Mouse (Mus musculus) intestine, embryonic 14.5 days (tissue): ENCODE results near the gene Etv3. TPM values are rescaled to one million over a fixed set of nuclear protein-coding genes. Genes with fewer than 3 reads are reported as not detected.

Experiments
- ATAC-seq: fragments of 200-750 bp; cut with Nextera tagmentation; replicated peaks from 2 replicates; pipeline ENCODE4 v1.8.0; 2017; ENCODE audit warnings: low read depth, moderate number of reproducible peaks, moderate TSS enrichment, moderate library complexity; ENCODE audit not compliant: low FRiP score, low TSS enrichment
- DNase-seq: peaks from one replicate; pipeline ENCODE4 v3.0.0-alpha.2; 2018; ENCODE audit warnings: low spot score
- H3K27ac ChIP-seq: fragments of 300-500 bp; sonication (generic); 2 replicates; pipeline ENCODE4 v1.5.1; 2014; ENCODE audit warnings: low read depth, mild to moderate bottlenecking, control low read depth
- H3K27me3 ChIP-seq: fragments of 300-500 bp; sonication (generic); replicated peaks from 2 replicates; pipeline ENCODE4 v1.6.1; 2014; ENCODE audit warnings: low read length, control low read depth; ENCODE audit not compliant: control insufficient read depth, insufficient read depth
- H3K36me3 ChIP-seq: fragments of 300-500 bp; sonication (generic); 2 replicates; pipeline ENCODE4 v1.6.1; 2014; ENCODE audit warnings: low read length, control low read depth; ENCODE audit not compliant: control insufficient read depth, insufficient read depth
- H3K4me1 ChIP-seq: fragments of 300-500 bp; sonication (generic); replicated peaks from 2 replicates; pipeline ENCODE4 v1.6.1; 2014; ENCODE audit warnings: low read length, control low read depth, mixed read lengths; ENCODE audit not compliant: control insufficient read depth, insufficient read depth
- H3K4me2 ChIP-seq: fragments of 300-500 bp; sonication (generic); 2 replicates; pipeline ENCODE4 v1.6.1; 2014; ENCODE audit warnings: low read length
- H3K4me3 ChIP-seq: fragments of 300-500 bp; sonication (generic); 2 replicates; pipeline ENCODE4 v1.5.1; 2014; ENCODE audit warnings: low read depth, low read length, control low read depth, mixed read lengths
- H3K9ac ChIP-seq: fragments of 300-500 bp; sonication (generic); 2 replicates; pipeline ENCODE4 v1.6.1; 2014; ENCODE audit warnings: mild to moderate bottlenecking, low read length
- H3K9me3 ChIP-seq: fragments of 300-500 bp; sonication (generic); 2 replicates; pipeline ENCODE4 v1.6.1; 2016; ENCODE audit warnings: low read length, control low read depth; ENCODE audit not compliant: control insufficient read depth
- WGBS: fragments of 180-500 bp; shearing (Covaris S2); extraction: QIAGEN DNeasy Blood & Tissue Kit; methylation state at CpG from one replicate; pipeline ENCODE4 v1.1.7; 2014; 5-methylcytosine and 5-hydroxymethylcytosine counted together
- polyA plus RNA-seq: library from polyadenylated mRNA; unstranded; fragments of >200 nt; fragmentation: Nextera tagmentation; extraction: Ambion mirVana; gene quantifications from 2 replicates; pipeline ENCODE4 v1.2.1, GENCODE M21; 2014

The Etv3 gene
- polyA plus RNA-seq, 1 experiment from 2014 or later = 10.5 TPM

DNA sequence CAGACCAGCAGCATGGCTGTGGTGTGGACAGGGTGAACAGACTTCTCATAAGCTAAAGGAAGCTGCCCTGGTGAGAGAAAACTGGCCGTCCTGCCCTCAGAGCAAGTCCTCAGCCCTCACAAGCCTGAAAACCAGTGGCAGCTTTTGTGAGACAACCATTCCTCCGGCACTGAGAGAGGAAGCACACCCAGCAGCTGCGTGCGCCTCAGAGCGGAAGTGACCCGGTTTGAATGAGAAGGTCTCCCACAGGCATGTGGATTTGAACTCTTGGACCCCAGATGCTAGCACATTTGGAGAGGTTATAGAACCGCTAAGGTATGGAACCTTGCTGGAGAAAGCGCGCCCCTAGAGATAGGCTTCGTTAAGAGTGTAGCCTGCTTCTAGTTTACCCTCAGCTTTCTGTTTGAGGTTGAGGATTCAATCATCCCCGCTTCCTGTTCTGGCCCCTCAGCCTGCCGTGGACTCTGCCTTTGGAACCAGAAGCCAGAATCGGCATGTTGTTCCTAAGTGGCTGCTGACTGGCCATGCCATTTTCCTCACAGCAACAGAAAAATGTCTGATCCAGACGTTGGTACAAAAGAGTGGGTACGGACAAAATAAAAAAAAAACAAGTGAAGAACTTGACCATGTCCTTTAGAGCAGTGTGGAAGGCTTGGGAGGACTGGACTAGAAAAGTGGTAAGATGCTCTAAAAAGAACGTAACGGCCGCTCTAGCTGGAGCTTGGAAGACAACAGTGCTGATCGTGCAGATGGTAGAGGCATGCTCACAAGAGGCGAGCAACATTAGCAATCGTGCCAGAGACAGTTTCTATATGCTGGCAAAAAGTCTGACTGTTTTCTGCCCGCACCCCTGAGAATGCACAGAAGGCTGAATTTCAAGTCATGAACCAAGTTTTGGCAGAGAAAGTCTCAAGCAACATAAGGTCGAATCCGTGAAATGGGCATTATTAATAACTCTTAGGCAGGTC is 24.8 kb upstream of the Etv3 start:
- Histone ChIP-seq H3K9ac (no peak overlapping the region), H3K27ac (no peak overlapping the region), H3K27me3 (no peaks in the 10 kb centered on the region), H3K9me3 (no peaks in the 10 kb centered on the region), H3K36me3 (no peaks in the 10 kb centered on the region), H3K4me1 (no peaks in the 10 kb centered on the region), H3K4me2 (no peak overlapping the region), H3K4me3 (no peak overlapping the region)
- ATAC-seq (no peak), DNase-seq (peak; percentile 42)
- 78% methylated on average over 24 of the region's 24 CpGs for WGBS

DNA sequence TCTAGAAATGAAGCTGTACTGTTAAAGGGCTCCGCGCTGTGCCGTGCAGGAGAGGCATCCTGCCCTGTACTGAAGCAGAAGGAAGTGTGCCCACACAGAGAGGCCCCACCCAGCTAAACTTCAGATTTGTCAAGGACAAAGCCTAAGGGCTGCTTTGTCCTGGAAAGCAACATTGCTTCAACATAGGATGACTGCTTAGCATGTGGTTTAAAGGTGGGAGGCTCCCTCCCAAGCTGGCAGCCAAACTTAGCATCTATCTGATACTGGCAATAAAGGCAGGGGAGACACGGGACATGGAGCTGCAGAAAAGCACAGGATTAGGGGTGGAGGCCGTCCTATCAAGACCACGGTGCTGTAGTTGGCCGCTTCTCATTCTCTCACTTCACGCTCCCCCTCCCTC is 24.1 kb upstream of the Etv3 start:
- Histone ChIP-seq H3K9ac (no peak overlapping the region), H3K9me3 (no peaks in the 10 kb centered on the region), H3K4me2 (no peak overlapping the region), H3K27ac (no peak overlapping the region), H3K4me1 (no peaks in the 10 kb centered on the region), H3K4me3 (no peak overlapping the region), H3K27me3 (no peaks in the 10 kb centered on the region), H3K36me3 (no peaks in the 10 kb centered on the region)
- no peak for ATAC-seq
- peak; percentile 42 for DNase-seq
- 55% methylated on average over 8 of the region's 8 CpGs for WGBS

DNA sequence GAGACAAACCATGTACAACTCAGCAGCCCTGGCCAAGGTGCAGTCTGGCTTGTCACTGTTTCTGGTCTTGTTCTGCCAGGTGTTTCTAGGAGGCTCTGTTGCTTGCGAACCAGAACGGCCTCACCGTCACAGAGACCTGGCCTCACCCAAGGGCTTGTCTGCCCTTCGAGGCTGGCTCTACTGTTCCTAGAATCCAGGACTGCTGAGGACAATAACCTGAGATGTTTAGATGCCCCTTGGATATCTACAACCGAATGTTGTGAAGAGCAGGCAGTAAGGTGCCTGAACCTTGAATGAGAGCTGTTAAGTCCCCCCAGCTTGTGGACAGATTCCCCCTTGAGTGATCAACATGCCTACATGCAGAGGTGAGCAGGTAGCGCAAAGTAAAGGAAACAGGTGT is 22.4 kb upstream of the Etv3 start:
- Histone ChIP-seq H3K4me3 (no peak overlapping the region), H3K27ac (no peak overlapping the region), H3K36me3 (no peaks in the 10 kb centered on the region), H3K9ac (no peak overlapping the region), H3K4me1 (no peaks in the 10 kb centered on the region), H3K9me3 (no peaks in the 10 kb centered on the region), H3K27me3 (no peaks in the 10 kb centered on the region), H3K4me2 (no peak overlapping the region)
- peak; percentile 28 for DNase-seq
- 88% methylated on average over 6 of the region's 6 CpGs for WGBS
- ATAC-seq = no peak

DNA sequence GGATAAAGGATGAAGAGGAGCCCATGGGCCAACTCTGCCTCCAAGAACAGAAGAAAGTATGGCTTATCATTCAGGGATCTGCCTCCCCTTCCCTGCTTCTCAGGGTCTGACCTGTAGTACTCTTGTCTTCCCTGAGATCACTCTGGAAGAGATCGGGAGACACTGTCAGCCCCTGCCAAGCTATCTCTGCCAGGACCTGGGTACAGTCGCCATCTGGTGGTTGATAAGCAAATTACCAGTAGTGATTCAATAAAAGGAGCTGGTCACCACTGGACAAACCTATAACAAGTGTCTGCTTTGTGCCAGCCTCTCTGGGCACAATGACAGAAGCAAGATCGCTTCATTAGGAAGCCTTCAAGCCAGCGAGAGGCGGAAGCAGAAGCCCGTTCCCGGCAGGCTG is 20.9 kb upstream of the Etv3 start:
- Histone ChIP-seq H3K4me2 (no peak overlapping the region), H3K9me3 (no peaks in the 10 kb centered on the region), H3K27ac (no peak overlapping the region), H3K36me3 (no peaks in the 10 kb centered on the region), H3K9ac (no peak overlapping the region), H3K4me1 (peaks cover 5% of the 10 kb centered on the region), H3K27me3 (no peaks in the 10 kb centered on the region), H3K4me3 (no peak overlapping the region)
- DNase-seq (peak; percentile 70), ATAC-seq (0 out of 2 replicates have a peak, but pooled peaks have one; percentile 41)
- 24% methylated on average over 7 of the region's 7 CpGs for WGBS

DNA sequence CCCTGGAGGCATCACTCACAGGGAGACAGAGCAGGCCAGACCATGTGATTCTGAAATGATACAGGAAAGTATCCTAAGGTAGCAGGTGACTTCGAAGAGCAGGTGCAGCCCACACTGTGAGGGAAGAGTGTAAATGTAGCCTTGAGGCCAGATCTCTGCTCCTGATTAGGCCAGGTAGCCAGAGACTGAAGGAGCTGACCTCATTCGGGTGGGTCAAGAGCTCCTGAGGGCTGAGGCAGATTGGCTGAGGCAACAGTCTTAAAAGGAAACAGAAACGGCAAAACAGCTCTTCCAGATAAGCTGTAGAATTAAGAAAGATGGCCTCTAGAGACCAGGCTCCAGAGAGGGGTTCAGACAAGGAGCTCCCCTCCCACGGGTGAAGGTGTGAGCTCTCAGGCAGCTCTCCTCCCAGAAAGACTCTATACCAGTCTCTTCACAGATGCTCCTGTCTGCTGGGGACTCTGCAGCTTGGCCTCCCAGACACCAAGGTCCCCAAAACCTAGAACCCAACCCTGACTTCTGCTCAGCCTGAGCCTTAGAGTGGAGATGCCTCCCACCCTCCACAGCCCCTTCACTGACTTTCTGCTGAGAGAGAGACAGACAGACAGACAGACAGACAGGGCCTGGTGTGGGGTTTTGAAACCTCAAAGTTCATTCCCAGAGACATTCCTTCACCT is 20.3 kb upstream of the Etv3 start:
- Histone ChIP-seq H3K27me3 (no peaks in the 10 kb centered on the region), H3K4me3 (no peak overlapping the region), H3K36me3 (no peaks in the 10 kb centered on the region), H3K9me3 (no peaks in the 10 kb centered on the region), H3K4me2 (no peak overlapping the region), H3K9ac (no peak overlapping the region), H3K27ac (no peak overlapping the region), H3K4me1 (peaks cover 11% of the 10 kb centered on the region)
- DNase-seq (peak; percentile 48), ATAC-seq (no peak)
- WGBS = 54% methylated on average over 4 of the region's 4 CpGs

DNA sequence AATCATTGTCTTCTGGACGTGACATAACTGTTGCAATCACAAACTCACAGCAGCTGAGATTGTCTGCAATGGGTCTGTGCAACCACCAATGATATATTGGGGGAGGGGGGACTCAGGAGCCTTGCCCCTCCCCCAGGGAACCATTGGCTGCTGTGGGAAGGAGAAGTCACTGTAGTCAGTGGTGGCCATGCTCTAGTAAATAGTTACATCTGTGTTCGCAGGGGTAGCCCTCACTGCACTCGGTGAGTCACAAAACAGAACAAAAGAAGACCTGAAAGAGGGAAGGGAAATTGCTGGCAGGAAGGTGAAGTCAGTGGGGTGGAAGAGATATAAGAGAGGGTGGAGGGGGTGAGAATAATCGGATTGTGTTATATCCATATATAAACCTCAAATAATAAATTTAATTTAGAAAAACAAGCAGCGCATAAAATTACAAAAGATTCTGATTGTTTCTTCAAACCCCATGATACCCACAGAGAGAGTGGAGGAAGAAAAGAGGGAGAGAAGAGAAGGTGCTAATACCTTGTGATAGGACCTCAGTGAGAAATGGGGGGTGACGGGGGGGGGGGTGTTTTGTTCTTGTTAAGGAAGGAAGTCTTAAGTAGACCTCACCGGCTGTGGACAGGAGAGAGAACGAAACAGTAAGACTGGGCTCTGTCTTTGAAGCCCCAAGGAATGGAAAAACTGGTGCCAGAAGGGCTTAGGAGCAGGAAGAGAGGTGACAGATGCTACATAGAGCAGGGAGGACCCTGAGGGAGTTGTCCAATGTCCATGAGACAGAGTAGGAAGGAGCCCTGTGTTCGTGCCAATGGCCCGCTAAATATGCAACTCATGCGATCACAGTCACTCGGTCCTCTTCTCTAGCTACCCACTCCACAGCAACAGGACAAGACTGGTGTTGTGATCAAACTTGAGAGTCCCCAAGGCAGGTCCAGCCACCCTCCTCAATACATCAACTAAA is 18.5 kb upstream of the Etv3 start:
- ATAC-seq (no peak), DNase-seq (peak; percentile 39)
- H3K9me3 ChIP-seq = no peaks in the 10 kb centered on the region
- peaks cover 11% of the 10 kb centered on the region for H3K4me1 ChIP-seq
- no peak overlapping the region for H3K4me2 ChIP-seq
- H3K27me3 ChIP-seq = no peaks in the 10 kb centered on the region
- H3K9ac ChIP-seq = no peak overlapping the region
- H3K27ac ChIP-seq = no peak overlapping the region
- H3K4me3 ChIP-seq = no peak overlapping the region
- 71% methylated on average over 12 of the region's 12 CpGs for WGBS
- no peaks in the 10 kb centered on the region for H3K36me3 ChIP-seq

DNA sequence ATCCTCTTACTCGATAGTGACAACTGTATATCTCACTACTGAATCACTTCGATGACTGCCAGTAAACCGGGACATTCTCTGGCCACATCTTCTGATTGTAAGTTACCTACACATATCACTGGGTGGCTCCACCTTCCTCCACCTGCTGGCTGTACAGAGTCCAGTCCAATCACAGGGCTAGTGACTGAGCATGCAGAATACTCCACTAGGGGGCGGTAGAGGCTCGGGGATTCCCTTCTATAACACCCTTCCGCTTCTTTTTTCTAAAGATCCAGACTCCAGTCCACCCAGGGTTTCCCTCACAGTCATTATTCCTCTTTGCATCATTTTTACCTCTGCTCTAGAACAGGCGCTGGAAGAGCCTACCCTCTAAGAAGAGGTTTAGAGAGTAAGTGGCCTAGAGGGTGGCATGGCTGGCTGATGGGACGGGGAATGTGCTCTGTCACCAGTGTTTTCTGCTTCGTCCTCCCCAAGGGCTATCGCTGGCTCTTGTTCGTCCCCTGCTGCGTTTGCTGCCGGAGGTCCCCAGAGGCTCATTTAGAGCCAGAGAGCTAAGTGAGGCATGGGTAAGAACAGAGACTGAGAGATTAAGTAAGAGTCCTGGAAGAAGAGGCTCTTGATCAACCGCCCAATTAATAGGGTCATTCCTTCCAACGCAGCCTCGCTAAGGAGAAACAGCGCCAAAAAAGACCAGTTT is 16.9 kb upstream of the Etv3 start:
- Histone ChIP-seq H3K4me3 (no peak overlapping the region), H3K27me3 (no peaks in the 10 kb centered on the region), H3K27ac (no peak overlapping the region), H3K9me3 (no peaks in the 10 kb centered on the region), H3K4me1 (peaks cover 11% of the 10 kb centered on the region), H3K4me2 (no peak overlapping the region), H3K36me3 (no peaks in the 10 kb centered on the region), H3K9ac (no peak overlapping the region)
- ATAC-seq (peak; percentile 51; the same call in 1 of the 2 replicates), DNase-seq (peak; percentile 92)
- WGBS = 34% methylated on average over 17 of the region's 17 CpGs
